In genomic region chr9:30920736-30921135, GRCm38 (mm10) we compare ENCODE assay signal across 9 mouse cellular contexts. TPM values are rescaled to one million over a fixed set of nuclear protein-coding genes. Genes with fewer than 3 reads are reported as not detected.
DNase-seq lines count a peak whose midpoint lies in the region; ATAC-seq and TF ChIP-seq lines count a peak whose summit lies in the region.
"Had no signal": no experiment of that assay in that cellular context is flagged by ENCODE, and none has a peak within 500 bp of the region (broad histone marks: within the 10 kb centered on the region; RNA-seq: fewer than 3 reads in every experiment).

No protein-coding gene starts in this region.

- ATAC-seq in neural tube, embryonic 11.5 days (ENCODE audit: insufficient read depth, low FRiP score, low TSS enrichment): no peak
- ATAC-seq in activated CD4-positive, CD25-positive, alpha-beta regulatory T cell, adult 4 months: no peak

- TF ChIP-seq EP300 in heart, adult 2 months (IDR thresholded peaks at IDR 0.05; ENCODE audit: insufficient read depth, low read depth, low read length): 0 out of 2 replicates have a peak, but pooled peaks have one; percentile 18

- no peaks in the 10 kb centered on the region for H3K36me3 ChIP-seq in heart, adult 2 months (ENCODE audit: control insufficient read depth, insufficient read depth, low read length)
- no peaks in the 10 kb centered on the region for H3K36me3 ChIP-seq in neural tube, embryonic 11.5 days (ENCODE audit: control insufficient read depth, insufficient read depth, low read length)

- no peak overlapping the region for H3K27ac ChIP-seq in heart, adult 2 months
- H3K27ac ChIP-seq in neural tube, embryonic 11.5 days (ENCODE audit: low read depth, low read length): no peak overlapping the region
- H3K27ac ChIP-seq: macrophage had no signal

- no peaks in the 10 kb centered on the region for H3K27me3 ChIP-seq in heart, adult 2 months (ENCODE audit: control insufficient read depth, insufficient read depth, low read length)
- peaks cover 10% of the 10 kb centered on the region for H3K27me3 ChIP-seq in neural tube, embryonic 11.5 days (ENCODE audit: control insufficient read depth, insufficient read depth, low read length)

- TF ChIP-seq CTCF in heart, adult 2 months (IDR thresholded peaks at IDR 0.05): peak; percentile 78

- TF ChIP-seq POLR2A in heart, adult 2 months (IDR thresholded peaks at IDR 0.05; ENCODE audit: insufficient read depth, low read depth, low read length): 0 out of 2 replicates have a peak, but pooled peaks have one; percentile 32

- H3K4me2 ChIP-seq in neural tube, embryonic 11.5 days (ENCODE audit: low read depth): peak overlapping the region; percentile 65

- peaks cover 2% of the 10 kb centered on the region for H3K4me1 ChIP-seq in heart, adult 2 months (ENCODE audit: control insufficient read depth, insufficient read depth, low read length)
- no peaks in the 10 kb centered on the region for H3K4me1 ChIP-seq in neural tube, embryonic 11.5 days (ENCODE audit: control insufficient read depth, insufficient read depth, low read length)

- no peaks in the 10 kb centered on the region for H3K79me2 ChIP-seq in heart, adult 2 months (replicated peaks; ENCODE audit: control insufficient read depth, insufficient read depth, low read length)

- no peaks in the 10 kb centered on the region for H3K9me3 ChIP-seq in neural tube, embryonic 11.5 days (ENCODE audit: control insufficient read depth, low read length)

- no peak overlapping the region for H3K9ac ChIP-seq in heart, adult 2 months (ENCODE audit: low read depth, low read length)
- H3K9ac ChIP-seq in neural tube, embryonic 11.5 days (ENCODE audit: low read length): no peak overlapping the region

- H3K4me3 ChIP-seq in heart, adult 2 months: peak overlapping the region; percentile 44; the same call in 1 of the 2 replicates
- H3K4me3 ChIP-seq in neural tube, embryonic 11.5 days (ENCODE audit: low read depth, low read length): no peak overlapping the region

- peak; percentile 28 for DNase-seq in layer of hippocampus, adult 11-12 months (ENCODE audit: low spot score)
- no peak for DNase-seq in layer of hippocampus, adult 8-10 months (ENCODE audit: low spot score in 2 of 2)
- DNase-seq in cerebellum, postnatal 10 days: peak; percentile 44 to 48
- DNase-seq in heart, adult 2 months: peak; percentile 59 to 65
- DNase-seq in kidney, postnatal 10 days: peak; percentile 62
- peak; percentile 35 for DNase-seq in neural tube, embryonic 11.5 days (ENCODE audit: low spot score)
- no peak for DNase-seq in thymus, adult 18-20 months

- WGBS in heart, adult 2 months: 24% methylated on average over 6 of the region's 6 CpGs
- WGBS in neural tube, embryonic 11.5 days: 17% methylated on average over 6 of the region's 6 CpGs

- intact Hi-C loops in heart, adult 2 months (cut with DNase I): loop anchor here (5.0 kb wide), 1 partner anchor 438 kb away; no protein-coding TSS in a partner anchor

RNA-seq across cellular contexts. Expression of gene Adamts15, which starts 1.5 kb away (rescaled TPM):
- total RNA-seq in layer of hippocampus, adult 8-10 months (2022): 1 to 10 TPM; 4.1 to 4.5 (median 4.2) TPM
- 1 to 10 TPM; 7.6 to 8.5 TPM for total RNA-seq in heart, adult 2 months (2021)
- 6.4 and 10.5 TPM in 2 replicates for polyA plus RNA-seq in heart, adult 2 months (2012; rRNA removed)
- 4.0 and 5.7 TPM in 2 replicates for polyA plus RNA-seq in neural tube, embryonic 11.5 days (2014; fragmentation: Nextera tagmentation; extraction: Ambion mirVana)
- under 1 TPM; 0.33 to 0.43 TPM for polyA plus RNA-seq in activated CD4-positive, CD25-positive, alpha-beta regulatory T cell, adult 4 months (2017; shearing (Covaris generic))

RNA-seq across cellular contexts. Expression of gene Adamts8, which starts 21.6 kb away (rescaled TPM):
- total RNA-seq in layer of hippocampus, adult 8-10 months (2022): 1 to 10 TPM; 3.3 to 5.4 (median 4.7) TPM
- total RNA-seq in heart, adult 2 months (2021): 1 to 10 TPM; 2.0 to 3.6 TPM
- 1.5 and 3.3 TPM in 2 replicates for polyA plus RNA-seq in heart, adult 2 months (2012; rRNA removed)
- polyA plus RNA-seq in neural tube, embryonic 11.5 days (2014; fragmentation: Nextera tagmentation; extraction: Ambion mirVana): 0.46 and 0.99 TPM in 2 replicates
- under 1 TPM in 1 of 2 experiments, not detected in 1; 0.24 TPM for polyA plus RNA-seq in activated CD4-positive, CD25-positive, alpha-beta regulatory T cell, adult 4 months (2017; shearing (Covaris generic))
- polyA plus RNA-seq: macrophage had no signal

Comparison
In these comparisons a context has a peak if more than half of its experiments do, and no peak if none do; other contexts are left out.
1. DNase-seq: peak in layer of hippocampus, adult 11-12 months (single experiment), cerebellum, postnatal 10 days (2 of 2), heart, adult 2 months (2 of 2), kidney, postnatal 10 days (single experiment) and neural tube, embryonic 11.5 days (single experiment); none in layer of hippocampus, adult 8-10 months (0 of 2) and thymus, adult 18-20 months (0 of 2).